Mouse (Mus musculus) embryonic fibroblast, embryonic 13.5 days (primary cell): ENCODE measurements at regions not wholly inside any gene's neighbourhood (a gene's known extent, or its start where the extent isn't known, plus 50 kb on each side); places are given as distances from the start of the nearest gene placed in this dataset.

Source experiments
- CTCF ChIP-seq: IDR thresholded peaks from 2 replicates; pipeline ENCODE4 v1.5.1; 2011; ENCODE audit warnings: mild to moderate bottlenecking, control low read depth, low read length, moderate library complexity, borderline replicate concordance; ENCODE audit not compliant: insufficient read depth
- POLR2A ChIP-seq: IDR thresholded peaks from 2 replicates; pipeline ENCODE4 v1.6.1; 2011; ENCODE audit warnings: low read depth, mild to moderate bottlenecking, control low read depth, low read length, moderate library complexity

DNA sequence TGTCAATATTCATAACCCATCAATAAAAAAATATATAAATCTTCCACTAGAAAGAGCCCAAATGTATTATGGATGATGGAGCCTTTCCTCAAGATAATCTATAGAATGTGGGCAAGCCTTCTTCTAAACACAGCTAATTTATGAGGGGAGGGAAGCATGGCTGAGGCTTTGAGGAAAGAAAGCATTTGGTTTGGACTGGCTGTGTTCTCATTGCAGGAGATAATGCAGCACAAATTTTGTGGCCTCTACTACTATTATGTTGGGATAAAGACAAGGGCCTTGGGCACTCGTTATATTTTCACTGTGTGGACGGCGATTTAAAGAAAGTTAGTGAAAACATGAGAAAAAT is 349.7 kb downstream of the Tmem161b start:
- TF ChIP-seq CTCF (no peak), POLR2A (no peak)
